Mouse (Mus musculus) heart, adult 18-20 months (tissue): Measurements from ENCODE around the gene Ces1a. TPM values are rescaled to one million over a fixed set of nuclear protein-coding genes. Genes with fewer than 3 reads are reported as not detected.

Experiments
- DNase-seq, 2 experiments: peaks; one replicate each; pipeline ENCODE4 v3.0.0; 2021 to 2022; ENCODE audit warnings: mixed read lengths in 1 of 2
- long read RNA-seq, 2 experiments: library from polyadenylated mRNA; stranded (forward); transcript quantifications; one replicate each; pipeline ENCODE4 v2.0.0; 2021
- total RNA-seq, 2 experiments: library from RNA; stranded (reverse); gene quantifications; 2 replicates each; pipeline ENCODE4 v1.2.3; 2021

Ces1a gene
- not detected for total RNA-seq
- long read RNA-seq, experiment 1, result 0 reads
- long read RNA-seq, experiment 2, result 0 reads

DNA sequence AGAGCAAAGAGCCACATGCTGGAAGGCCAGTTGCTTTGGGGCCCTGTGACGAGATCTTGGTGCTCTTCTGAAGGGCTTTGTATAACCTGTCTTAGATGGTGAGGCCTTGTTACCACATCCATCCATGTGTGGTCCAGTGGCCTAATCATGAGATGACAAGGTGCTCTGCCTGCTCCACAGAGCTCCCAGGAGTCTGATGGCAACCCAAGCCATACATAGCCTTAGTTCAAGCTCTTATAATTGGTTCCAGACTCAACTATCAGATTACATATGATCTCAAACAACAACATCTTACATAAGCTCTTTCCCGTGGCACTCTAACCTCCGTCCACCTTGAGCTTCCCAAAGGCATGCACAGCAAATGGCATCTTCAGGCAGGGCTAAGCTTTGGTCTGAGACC is at the start of gene Ces1a:
TSS of gene Ces1a (minus strand) at position 101 of the 400 bp plus-strand sequence.
- no peak for DNase-seq

DNA sequence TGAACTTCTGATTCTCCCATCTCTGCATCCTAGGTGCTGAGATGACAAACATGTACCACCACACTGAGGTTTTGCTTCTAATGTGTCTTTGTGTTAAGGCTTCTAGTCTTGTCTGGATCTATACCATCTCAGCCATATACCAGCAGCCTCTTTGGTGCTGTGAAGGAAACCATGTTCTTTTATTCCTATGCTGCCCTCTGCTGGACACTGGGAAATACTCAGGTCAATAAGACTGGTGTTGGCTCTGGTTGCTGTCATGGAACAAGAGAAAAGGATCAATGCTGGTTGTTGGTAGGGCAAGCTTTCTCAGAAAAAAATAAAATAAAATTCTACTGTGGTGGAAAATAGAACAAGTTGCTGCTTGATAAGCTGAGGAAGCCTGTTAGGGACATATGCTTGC is 47.4 kb upstream of the Ces1a start:
- DNase-seq, result peak; percentile 22 to 62

DNA sequence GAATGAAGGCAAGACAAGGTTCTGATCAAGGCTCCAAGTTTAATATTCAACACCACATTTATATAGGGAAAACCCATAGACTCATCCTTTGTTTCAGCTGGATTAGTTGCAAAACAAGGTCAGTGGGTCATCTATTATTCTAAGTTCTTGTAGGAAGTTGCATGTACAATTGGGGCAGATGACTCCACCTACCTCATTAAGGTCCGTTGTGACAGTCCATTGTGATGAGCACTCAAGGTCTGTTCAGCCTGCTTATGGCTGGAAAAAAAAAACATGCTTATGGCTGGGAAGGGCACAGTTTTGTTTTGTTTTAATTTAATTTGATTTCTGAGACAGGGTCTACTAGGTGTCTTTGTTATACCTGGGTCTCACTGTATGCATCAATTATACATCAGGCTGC is 43.3 kb upstream of the Ces1a start:
- no peak for DNase-seq

DNA sequence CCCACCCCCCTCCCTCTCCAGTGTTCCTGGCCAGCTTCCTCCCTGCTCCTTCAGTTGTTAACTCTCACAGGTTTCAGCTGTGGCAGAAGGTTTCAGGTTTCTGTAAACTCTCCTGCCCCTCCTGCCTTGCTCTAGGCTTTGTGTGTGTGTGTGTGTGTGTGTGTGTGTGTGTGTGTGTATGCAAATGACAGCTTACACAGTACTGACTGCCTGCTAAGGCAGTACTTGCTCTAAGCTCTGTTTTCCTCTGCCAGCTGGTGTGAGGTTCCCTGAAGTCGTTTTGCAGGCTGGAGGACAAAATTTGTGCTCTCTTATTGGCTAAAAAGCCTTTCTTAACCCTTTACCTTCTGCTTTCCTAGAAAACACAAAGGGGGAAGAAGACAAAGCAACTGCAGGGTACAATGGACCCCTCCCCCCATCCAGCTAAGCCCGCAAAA is 40.7 kb upstream of the Ces1a start:
- DNase-seq, result no peak

DNA sequence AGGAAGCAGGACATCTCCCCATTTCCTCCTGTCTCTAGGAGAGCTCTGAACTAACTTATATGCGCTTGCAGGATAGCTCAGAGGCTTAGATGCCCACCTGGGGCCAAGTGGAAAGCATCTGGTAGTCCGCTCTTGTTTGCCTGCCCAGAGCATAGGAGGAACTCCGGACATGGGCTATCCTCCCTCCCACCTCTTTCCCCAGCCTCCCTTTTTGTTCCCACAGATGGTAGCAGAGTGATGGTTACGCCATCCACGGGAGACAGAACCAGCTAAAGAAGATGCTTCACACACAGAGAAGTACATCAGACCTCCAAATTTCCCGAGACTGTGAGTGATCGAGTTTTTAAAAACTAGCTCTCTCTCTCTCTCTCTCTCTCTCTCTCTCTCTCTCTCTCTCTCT is 40.2 kb upstream of the Ces1a start:
- DNase-seq, result no peak

DNA sequence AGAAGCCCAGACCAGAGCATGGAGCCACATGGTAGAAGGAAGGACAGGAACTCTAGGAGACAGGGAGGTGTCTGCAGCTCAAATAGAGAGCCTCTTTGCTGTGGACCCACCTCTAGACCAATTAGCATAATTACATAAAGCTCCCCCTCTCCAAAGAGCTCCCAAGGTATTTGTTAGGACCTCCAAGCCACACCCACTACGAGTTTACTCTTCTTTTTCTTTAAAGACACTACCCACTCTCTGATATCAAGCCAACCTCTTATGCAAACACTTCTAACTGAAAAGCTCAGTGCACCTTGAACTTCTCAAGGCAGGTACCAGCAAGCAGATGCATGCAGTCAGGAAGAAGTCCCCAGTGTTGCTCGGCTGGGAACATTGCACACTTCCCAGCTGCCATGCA is 31.9 kb upstream of the Ces1a start, which contains the start of gene Ces1b:
TSS of gene Ces1b (minus strand) at position 131 of the 400 bp plus-strand sequence.
- no peak for DNase-seq

DNA sequence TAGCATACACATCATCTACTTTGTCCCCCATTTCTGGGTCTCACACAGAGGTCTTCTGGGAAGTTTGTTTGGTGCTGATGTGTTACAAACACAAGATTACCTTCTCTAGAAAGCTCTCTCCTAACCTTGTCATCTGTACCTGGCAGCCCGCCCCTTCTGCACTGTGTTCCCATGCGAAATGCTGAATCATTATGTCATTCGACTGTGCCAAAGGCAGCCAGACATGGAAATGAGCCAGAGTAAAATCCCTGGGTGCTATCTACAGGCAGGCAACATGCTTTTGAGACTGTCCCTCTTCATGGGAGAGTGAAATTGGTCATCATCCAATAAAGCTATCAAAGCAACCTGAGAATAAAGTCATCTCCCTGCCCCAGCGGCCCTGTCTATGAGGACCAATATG is 27.3 kb upstream of the Ces1a start:
- DNase-seq, result peak; percentile 66 to 68

DNA sequence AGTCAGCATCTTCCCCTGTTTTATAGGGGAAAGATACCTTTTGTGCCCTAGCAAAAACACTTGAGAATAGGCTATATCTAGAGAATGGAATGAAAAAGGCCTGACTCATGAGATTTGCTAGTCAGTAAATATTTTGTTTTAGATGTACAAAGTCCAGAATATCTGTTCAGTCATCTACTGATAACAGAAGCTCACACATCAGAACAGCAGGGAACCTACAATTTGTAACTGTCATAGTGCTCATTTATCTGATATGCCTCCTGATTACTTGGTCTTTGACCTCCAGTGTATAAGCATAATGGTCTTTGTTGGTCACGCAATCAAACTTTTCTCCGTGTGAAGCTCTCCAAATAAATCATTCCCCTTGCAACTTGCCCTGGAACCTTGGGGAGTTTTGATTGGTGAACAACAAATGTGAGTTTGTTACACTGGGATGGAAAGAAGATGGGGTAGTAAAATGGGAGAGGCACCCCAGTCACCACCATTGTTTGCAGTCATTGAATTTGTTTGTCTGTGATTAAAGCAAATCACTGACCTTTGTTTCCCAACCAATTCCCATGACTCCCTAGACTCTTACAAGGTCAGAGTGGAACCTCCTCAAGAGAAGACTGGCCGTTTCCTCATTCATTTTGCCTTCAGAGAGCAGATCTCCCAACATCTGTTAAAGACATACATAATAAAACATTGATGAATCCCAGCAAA is 15.6 kb upstream of the Ces1a start:
- no peak for DNase-seq

DNA sequence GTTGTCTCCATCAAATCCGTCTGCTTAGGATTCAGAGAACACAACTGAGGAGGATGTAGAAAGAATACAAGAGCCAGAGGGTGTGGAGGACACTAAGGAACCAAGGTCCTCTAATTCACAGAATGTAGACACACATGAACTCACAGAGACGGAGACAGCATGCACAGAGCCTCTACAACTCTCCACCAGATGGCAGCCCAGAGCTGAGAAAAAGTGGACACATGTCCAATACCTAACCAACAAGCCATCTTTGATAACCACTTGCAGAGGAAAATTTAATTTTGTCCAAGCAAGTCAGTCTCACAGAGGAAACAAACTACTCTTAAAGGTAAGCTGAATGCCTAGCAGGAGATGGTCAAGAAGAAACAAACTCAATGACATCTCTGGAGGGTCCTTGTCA is 11.2 kb upstream of the Ces1a start:
- peak; percentile 19 to 86 for DNase-seq

DNA sequence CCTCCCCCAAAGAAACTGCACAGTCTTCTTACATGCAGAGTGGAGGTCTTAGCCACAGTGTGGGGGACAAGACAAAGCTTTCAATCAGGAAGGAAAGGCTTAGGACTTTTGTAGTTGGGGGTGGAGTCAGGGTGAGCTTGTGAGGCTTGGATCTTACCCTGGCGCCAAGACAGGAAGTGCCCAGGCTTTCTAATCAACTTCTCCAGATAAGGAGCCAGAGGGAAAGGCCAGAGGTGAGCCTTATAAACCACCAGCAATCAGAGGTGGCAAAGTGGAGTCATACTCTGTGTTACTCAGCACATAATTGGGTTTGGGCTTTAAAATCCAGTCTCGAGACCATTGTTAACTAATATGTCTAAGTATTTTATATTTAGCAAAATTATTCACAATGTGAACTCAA is 7.2 kb upstream of the Ces1a start:
- DNase-seq, result no peak

DNA sequence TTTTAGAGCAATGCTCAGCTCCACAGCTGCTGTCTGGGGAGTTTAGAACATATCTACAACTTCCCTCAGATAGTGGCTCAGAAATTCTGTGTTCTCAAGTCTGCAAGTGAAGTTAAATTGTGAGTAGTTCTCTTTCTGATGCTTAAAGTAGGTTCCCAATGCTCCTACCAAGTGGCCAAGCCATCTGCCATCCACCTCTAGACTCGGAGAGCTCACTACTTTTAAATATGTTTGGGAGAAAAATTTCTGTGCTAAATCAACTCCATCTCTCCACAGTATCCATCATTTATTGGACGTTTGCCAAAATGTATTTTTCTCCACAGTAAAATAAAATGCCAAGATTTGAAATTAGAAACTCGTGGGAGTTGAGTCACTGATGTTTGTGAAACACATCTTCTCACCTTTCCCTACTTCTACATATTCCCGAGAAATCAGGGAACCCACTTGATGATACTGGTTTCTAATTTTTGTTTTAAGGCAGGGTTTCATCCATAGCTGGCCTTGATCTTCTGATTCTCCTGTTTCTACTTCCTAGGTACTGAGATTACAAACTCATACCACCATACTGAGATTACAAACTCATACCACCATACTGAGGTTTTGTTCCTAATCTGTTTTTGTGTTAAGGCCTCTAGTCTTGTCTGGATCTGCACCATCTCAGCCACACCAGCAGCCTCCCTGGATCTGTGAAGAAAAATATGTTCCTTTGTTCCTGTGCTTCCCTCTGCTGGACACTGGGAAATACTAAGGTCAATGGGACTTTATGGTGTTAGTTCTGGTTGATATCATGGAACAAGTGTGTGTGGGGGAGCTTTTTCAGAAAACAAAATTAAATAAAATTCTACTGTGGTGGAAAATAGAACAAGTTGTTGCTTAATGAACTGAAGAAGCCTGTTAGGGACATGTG is 771 bp upstream of the Ces1a start:
- DNase-seq, result peak; percentile 19 to 28

DNA sequence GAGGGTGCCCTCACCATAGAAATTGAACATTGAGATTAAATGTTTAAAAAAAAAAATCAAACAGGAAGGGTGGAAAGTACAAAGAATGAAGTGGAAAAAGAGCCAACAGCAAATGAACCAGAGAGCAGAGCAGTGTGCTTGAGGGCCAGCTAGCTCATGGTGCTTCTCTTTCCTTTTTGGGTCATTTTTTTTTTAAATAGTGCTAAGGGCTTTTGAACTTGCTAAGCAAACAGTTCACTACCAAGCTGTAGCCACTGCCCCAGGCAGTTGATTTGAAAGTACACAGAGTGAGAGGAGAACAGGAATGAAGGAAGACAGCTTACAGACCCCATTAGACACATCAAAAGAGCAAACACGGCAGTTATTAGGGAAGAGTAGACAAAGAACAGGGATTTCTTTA is 4.9 kb downstream of the Ces1a start:
- DNase-seq, result no peak

DNA sequence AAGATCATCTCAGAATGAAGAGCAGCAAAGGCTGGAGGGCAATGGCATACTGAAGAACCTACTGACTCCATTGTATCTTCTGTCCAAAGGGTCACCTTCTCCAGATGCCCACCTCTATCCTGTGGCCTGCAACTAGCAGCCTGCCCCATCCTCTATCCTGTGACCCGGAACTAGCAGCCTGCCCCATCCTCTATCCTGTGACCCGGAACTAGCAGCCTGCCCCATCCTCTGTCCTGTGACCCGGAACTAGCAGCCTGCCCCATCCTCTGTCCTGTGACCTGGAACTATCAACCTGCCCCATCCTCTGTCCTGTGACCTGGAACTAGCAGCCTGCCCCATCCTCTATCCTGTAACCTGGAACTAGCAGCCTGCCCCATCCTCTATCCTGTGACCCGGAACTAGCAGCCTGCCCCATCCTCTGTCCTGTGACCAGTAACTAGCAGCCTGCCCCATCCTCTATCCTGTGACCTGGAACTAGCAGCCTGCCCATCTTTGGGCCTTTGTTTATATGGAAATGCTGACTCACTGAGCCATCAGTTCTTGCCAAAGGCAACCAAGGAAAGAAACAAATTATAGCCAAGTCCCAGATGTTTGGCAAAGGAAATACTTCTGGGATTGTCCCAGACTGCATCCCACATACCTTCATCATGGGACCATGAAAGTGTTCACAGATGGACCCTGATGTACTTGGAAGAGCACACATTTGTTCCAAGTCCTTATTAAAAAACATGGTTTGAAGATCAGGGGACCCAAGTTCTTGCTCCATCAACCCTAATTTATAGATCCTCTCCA is 7.0 kb downstream of the Ces1a start:
- DNase-seq, result peak; percentile 63 to 77

DNA sequence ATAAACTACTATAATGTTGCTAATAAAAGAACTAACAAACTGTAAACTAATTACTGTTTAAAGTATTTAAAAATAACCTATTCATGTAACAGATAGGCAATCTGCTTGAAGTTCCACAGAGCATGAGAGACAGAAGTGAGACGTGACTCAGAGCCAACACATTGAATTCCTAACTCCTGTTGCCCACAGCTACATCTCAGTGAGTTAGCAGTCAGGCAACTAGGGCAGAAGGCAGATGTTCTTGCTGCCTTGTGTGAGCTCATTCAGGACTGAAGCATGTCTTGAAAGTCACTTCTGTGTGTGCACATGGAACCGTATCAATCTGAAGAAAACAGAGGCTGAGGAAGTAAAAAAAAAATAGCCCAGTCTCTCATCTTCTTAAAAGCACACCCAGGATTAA is 7.7 kb downstream of the Ces1a start:
- peak in 1 of 2 experiments; percentile 12 for DNase-seq

DNA sequence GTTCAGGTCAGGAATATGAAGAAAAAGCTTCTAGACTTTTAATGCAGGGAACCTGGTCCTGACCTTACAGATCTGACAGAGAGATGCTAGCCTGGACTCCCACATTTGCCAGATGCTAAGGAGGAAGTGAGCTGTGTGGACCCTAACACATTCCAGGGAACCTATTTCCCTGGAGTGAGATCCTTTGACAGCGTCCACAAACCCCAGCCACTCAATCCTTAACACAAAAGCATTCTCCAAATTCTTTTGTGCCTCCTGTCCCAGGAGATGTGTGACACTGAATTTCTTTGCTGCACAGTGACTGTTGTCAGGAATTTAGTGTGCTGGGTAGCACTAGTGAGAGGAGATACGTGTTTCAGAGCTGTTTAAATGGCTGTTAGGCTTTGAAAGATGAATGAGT is 9.2 kb downstream of the Ces1a start:
- no peak for DNase-seq

DNA sequence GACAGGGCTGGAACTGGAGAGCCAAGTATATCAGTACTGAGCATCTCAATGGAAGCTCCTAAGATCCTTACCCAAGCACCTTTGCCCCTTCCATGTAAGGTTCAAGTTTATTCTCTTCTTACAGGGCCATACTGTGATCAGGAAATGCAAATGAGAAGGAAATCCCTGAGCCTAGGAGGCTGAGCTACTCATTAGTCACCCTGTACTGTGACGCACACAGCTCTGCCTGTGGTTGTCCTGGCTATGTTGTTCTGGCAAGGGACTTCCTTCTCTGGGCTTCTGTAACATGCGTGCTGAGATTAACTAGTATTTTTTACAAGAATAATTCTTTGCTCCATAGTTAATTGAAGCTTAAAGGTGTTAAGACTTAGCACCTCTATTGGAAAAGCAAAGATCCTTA is 17.3 kb downstream of the Ces1a start:
- DNase-seq, result no peak

DNA sequence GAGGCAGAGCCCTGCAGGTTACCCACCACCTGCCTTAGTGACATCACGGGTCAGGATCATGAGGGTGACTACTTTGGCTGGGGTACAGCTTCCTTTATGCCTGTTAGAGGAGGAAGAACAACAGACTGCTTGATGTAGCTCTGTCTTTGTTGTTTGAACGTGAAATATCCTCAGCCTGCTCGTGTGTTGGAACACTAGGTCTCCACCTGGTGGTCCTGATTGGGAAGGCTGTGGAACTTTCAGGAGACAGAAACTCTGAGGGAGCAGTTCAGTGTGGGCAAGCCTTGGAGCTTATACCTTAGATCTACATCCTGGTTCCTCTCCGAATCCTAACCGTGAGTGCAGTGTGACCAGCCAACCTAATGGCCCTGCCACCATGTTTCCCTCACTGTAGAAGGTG is 26.3 kb downstream of the Ces1a start:
- no peak for DNase-seq

DNA sequence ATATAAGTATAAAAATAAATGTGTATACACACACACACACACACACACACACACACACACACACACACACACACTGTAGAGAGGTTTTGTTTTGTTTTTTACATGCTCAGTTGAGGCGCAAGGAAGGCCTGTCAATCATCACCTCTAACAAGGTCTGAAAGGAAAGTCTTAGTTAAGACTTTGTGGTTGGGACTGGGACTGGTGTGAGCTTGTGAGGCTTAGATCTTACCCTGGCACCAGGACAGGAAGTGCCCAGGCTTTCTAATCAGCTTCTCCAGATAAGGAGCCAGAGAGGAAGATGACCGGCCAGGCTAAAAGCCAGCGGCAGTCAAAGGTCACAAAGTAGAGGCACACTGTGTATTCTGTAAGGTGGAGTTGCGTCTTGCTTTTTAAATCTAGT is 33.7 kb downstream of the Ces1a start:
- no peak for DNase-seq

DNA sequence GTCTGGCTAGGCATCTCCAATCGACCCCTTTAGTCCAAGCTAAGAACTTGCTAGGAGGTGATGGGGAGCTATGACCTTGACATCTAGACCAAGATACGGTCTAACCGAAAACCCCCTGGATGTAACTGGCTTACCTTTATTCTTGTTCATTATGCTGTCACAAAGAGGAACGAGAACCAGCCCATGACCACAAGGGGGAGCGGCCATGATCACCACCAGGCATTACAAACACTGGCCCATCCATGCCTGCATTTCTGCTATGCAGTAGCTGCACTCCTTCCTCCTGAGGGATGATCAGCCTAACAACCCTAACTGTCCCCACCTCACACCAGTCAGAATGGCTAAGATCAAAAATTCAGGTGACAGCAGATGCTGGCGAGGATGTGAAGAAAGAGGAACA is 35.8 kb downstream of the Ces1a start:
- DNase-seq, result no peak

DNA sequence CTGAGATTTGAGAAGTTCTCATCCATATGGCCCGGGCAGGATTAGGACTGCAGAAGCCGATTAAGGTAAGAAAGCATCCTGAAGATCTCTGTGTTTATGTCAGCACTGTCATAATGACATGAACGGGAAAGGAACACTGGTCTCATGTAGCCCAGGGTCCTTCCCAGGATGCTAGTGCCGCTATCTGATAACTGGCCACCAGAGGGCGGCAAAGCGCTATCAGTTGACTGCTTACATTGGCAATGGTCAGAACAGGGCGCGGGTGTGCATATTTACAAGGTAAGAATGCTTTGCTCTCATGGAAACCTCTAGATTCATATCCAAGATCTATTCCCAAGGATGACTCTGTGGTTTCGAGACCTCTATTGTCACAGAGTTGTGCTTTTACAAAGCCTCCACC is 36.6 kb downstream of the Ces1a start:
- peak; percentile 67 to 94 for DNase-seq

DNA sequence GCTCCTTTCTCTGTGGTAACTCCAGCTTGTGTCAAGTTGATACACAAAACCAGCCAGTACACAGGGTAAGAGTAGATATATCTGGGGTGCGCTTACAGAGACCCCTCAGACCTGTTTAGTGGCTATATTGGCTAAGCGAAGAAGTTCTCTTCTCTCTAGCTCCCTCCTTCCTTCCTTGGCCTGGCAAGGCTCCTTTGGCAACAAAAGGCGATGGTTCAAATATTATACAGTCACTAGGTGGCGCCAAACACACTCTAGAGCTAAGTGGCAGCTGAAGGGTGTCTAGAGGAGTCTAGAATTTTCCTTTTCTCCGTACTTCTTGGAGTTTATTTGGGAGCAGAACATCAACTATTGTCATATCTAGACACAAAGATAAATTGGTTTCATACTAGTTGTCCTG is 37.7 kb downstream of the Ces1a start:
- peak; percentile 42 to 71 for DNase-seq

DNA sequence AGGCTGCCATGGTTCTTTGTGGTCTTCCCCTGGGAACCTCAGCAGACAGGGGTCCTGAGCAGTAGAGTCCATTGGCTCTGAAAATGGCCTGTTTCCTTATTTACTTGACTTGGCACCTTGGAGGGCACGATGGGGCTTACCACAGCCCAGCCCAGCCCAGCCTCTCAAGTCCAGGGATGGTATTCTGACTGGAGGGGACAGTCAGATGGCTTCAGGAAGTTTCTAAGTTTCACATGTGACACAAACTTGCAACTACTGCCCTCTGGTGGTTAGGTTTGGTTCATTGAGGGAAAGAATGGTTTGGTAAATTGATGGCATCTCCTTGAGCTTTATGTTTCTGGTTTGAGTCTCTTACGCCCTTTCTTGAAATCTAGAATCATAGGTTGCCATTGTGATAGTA is 49.4 kb downstream of the Ces1a start:
- DNase-seq, result peak; percentile 30 to 81

DNA sequence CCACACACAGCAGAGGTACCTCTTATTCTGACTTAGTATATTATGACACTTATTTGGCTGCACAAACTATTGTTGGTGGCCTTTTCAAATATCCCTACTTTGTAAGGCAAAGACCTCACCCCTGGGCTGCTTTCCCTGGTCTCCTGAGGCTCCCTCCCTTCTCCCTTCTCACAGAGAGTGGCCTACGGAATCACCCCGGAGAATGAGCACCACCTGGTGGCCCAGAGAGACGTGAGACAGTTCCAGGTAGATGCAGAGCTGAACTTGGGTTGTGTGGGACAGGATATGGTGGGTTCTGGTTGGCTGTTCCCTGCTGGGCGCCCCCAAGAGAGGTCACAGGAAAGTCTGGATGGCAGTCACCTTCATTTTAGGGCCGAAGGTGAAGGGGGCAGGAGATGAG is 51.2 kb downstream of the Ces1a start:
- peak; percentile 24 to 72 for DNase-seq
